Mouse (Mus musculus): Measurements from ENCODE around the gene Meis2. TPM values are rescaled to one million over a fixed set of nuclear protein-coding genes. Genes with fewer than 3 reads are reported as not detected.

The Meis2 gene
- polyA plus RNA-seq, 1 experiment from 2014 or later: 72.6 TPM

GRCm38 (mm10) chr2:116055686-116056620, 9.7 kb downstream of the Meis2 start:
- WGBS: 27% methylated on average over 13 of the region's 13 CpGs
- H3K27ac ChIP-seq (ENCODE audit: low read length): peak overlapping the region; percentile 69
- peak overlapping the region; percentile 78 for H3K4me2 ChIP-seq (replicated peaks; ENCODE audit: low read depth, low read length)
- H3K9ac ChIP-seq (replicated peaks; ENCODE audit: low read length): peak overlapping the region; percentile 67
- no peak; the same call in 1 of the 2 replicates for ATAC-seq (ENCODE audit: low FRiP score, low TSS enrichment)
- H3K27me3 ChIP-seq (ENCODE audit: insufficient read depth, low read length): no peaks in the 10 kb centered on the region
- H3K36me3 ChIP-seq (ENCODE audit: insufficient read depth, low read length): peaks cover 3% of the 10 kb centered on the region
- H3K9me3 ChIP-seq (ENCODE audit: low read length): no peaks in the 10 kb centered on the region
- H3K4me3 ChIP-seq (ENCODE audit: low read length): peak overlapping the region; percentile 83
- H3K4me1 ChIP-seq (ENCODE audit: insufficient read depth, low read length): peaks cover 64% of the 10 kb centered on the region

DNA sequence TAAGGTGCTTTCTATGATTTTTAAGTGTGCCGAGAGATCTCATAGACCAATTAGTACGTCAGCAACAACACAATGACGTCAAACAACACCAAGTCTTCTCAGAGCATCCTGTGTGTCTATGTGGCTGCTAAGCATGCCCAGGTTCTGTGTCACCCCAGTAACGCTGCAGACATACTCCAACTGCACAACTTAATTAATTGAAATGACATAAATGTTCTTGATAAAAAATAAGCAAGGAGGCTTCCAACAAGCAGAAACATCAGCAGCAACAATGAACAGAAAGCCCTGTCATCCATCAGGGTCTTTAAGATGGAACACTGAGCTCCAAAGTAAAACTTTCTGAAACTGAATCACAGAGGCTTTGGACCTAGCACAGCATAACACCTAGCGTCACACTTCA, 11.7 kb downstream of the Meis2 start:
- Histone ChIP-seq H3K4me3 (ENCODE audit: low read length) (peak overlapping the region; percentile 25), H3K27me3 (ENCODE audit: insufficient read depth, low read length) (no peaks in the 10 kb centered on the region), H3K4me2 (replicated peaks; ENCODE audit: low read depth, low read length) (peak overlapping the region; percentile 40), H3K4me1 (ENCODE audit: insufficient read depth, low read length) (peaks cover 59% of the 10 kb centered on the region), H3K36me3 (ENCODE audit: insufficient read depth, low read length) (peaks cover 6% of the 10 kb centered on the region), H3K27ac (ENCODE audit: low read length) (peak overlapping the region; percentile 54), H3K9ac (replicated peaks; ENCODE audit: low read length) (0 out of 2 replicates have a peak overlapping the region, but pooled peaks have one; percentile 12), H3K9me3 (ENCODE audit: low read length) (no peaks in the 10 kb centered on the region)
- ATAC-seq (ENCODE audit: low FRiP score, low TSS enrichment): no peak
- 49% methylated on average over 5 of the region's 5 CpGs for WGBS

DNA sequence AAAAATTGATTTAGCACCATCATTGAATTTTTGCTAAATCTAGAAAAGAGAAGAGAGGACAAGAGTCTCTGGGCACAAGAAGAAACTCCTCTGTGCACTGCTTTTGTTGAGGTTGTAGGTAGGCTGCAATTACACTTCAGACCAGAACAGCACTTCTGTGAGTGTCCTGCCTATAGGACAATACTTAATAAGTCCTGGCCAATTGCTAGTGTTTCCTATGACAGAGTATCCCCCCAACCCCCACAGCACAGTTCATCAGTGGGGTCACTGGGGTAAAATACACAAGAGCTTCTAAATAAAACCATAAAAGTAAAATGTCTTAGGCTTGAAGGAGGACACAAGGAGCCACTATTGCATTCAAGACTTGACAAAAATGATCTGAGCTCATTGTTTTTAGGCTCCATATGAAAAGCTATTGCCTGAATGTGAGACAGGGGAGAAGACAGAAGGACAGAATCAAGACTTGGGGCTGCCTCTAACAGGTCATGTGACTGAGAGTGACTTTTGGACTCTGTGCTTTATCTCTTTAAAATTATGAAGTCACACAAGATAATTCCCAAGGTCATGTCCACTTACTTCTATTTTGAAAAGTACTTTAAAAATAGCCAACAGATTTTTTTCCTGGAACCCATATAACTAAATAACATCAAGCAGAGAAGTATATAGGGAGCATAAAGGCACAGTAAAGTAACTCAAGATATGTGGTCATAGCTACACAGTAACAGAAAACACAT, 12.8 kb downstream of the Meis2 start:
- Histone ChIP-seq H3K9me3 (ENCODE audit: low read length) (no peaks in the 10 kb centered on the region), H3K27ac (ENCODE audit: low read length) (peak overlapping the region; percentile 51; the same call in 1 of the 2 replicates), H3K9ac (replicated peaks; ENCODE audit: low read length) (no peak overlapping the region; the same call in 1 of the 2 replicates), H3K27me3 (ENCODE audit: insufficient read depth, low read length) (no peaks in the 10 kb centered on the region), H3K4me1 (ENCODE audit: insufficient read depth, low read length) (peaks cover 53% of the 10 kb centered on the region), H3K4me3 (ENCODE audit: low read length) (no peak overlapping the region), H3K4me2 (replicated peaks; ENCODE audit: low read depth, low read length) (peak overlapping the region; percentile 15; the same call in 1 of the 2 replicates), H3K36me3 (ENCODE audit: insufficient read depth, low read length) (peaks cover 7% of the 10 kb centered on the region; the same call in 1 of the 2 replicates)
- no peak for ATAC-seq (ENCODE audit: low FRiP score, low TSS enrichment)

- H3K27me3 ChIP-seq (ENCODE audit: insufficient read depth, low read length): no peaks in the 10 kb centered on the region
- H3K4me2 ChIP-seq (replicated peaks; ENCODE audit: low read depth, low read length): peak overlapping the region; percentile 15; the same call in 1 of the 2 replicates
- H3K4me1 ChIP-seq (ENCODE audit: insufficient read depth, low read length): peaks cover 54% of the 10 kb centered on the region
- H3K36me3 ChIP-seq (ENCODE audit: insufficient read depth, low read length): peaks cover 11% of the 10 kb centered on the region; the same call in 1 of the 2 replicates
- H3K27ac ChIP-seq (ENCODE audit: low read length): peak overlapping the region; percentile 51
- ATAC-seq (ENCODE audit: low FRiP score, low TSS enrichment): no peak
- no peak overlapping the region for H3K4me3 ChIP-seq (ENCODE audit: low read length)
- H3K9ac ChIP-seq (replicated peaks; ENCODE audit: low read length): no peak overlapping the region; the same call in 1 of the 2 replicates
- no peaks in the 10 kb centered on the region for H3K9me3 ChIP-seq (ENCODE audit: low read length)
- WGBS: 60% methylated on average over 9 of the region's 9 CpGs
Measured at GRCm38 (mm10) chr2:116051906-116052614, 13.6 kb downstream of the Meis2 start.

DNA sequence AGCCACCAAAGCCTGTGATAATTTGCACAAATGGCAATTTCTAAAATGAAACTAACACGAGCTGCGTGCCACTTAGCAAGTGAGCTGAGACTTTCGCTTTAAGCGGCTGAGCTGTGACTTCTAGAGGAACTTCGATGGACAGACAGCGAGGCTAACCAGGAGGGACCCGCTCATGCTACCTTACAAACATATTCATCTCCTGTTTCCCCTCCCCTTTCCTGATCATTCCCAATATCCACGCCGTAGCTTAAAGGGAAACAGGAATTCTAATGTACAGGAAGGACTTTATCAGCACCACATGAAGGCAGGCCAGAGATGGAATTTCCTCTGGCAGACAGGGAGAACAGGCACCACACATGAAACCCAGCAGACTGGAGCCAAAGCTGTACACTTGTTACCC, 15.9 kb downstream of the Meis2 start:
- Histone ChIP-seq H3K27ac (ENCODE audit: low read length) (peak overlapping the region; percentile 26; the same call in 1 of the 2 replicates), H3K4me2 (replicated peaks; ENCODE audit: low read depth, low read length) (peak overlapping the region; percentile 28), H3K36me3 (ENCODE audit: insufficient read depth, low read length) (peaks cover 7% of the 10 kb centered on the region; the same call in 1 of the 2 replicates), H3K27me3 (ENCODE audit: insufficient read depth, low read length) (no peaks in the 10 kb centered on the region), H3K9me3 (ENCODE audit: low read length) (no peaks in the 10 kb centered on the region), H3K9ac (replicated peaks; ENCODE audit: low read length) (no peak overlapping the region), H3K4me3 (ENCODE audit: low read length) (peak overlapping the region; percentile 4; the same call in 1 of the 2 replicates), H3K4me1 (ENCODE audit: insufficient read depth, low read length) (peaks cover 52% of the 10 kb centered on the region)
- ATAC-seq (ENCODE audit: low FRiP score, low TSS enrichment): no peak
- WGBS: 66% methylated on average over 9 of the region's 9 CpGs

GRCm38 (mm10) chr2:116047365-116047764, 18.3 kb downstream of the Meis2 start:
- no peaks in the 10 kb centered on the region for H3K9me3 ChIP-seq (ENCODE audit: low read length)
- ATAC-seq (ENCODE audit: low FRiP score, low TSS enrichment): peak; percentile 36; the same call in 1 of the 2 replicates
- H3K4me2 ChIP-seq (replicated peaks; ENCODE audit: low read depth, low read length): no peak overlapping the region
- H3K4me1 ChIP-seq (ENCODE audit: insufficient read depth, low read length): peaks cover 40% of the 10 kb centered on the region
- H3K27ac ChIP-seq (ENCODE audit: low read length): peak overlapping the region; percentile 80
- H3K9ac ChIP-seq (replicated peaks; ENCODE audit: low read length): no peak overlapping the region
- WGBS: 27% methylated on average over 8 of the region's 8 CpGs
- H3K27me3 ChIP-seq (ENCODE audit: insufficient read depth, low read length): no peaks in the 10 kb centered on the region
- no peak overlapping the region for H3K4me3 ChIP-seq (ENCODE audit: low read length)
- peaks cover 16% of the 10 kb centered on the region; the same call in 1 of the 2 replicates for H3K36me3 ChIP-seq (ENCODE audit: insufficient read depth, low read length)

- WGBS: 45% methylated on average over 7 of the region's 7 CpGs
- no peak for ATAC-seq (ENCODE audit: low FRiP score, low TSS enrichment)
- Histone ChIP-seq H3K9me3 (ENCODE audit: low read length) (no peaks in the 10 kb centered on the region), H3K4me2 (replicated peaks; ENCODE audit: low read depth, low read length) (no peak overlapping the region), H3K9ac (replicated peaks; ENCODE audit: low read length) (0 out of 2 replicates have a peak overlapping the region, but pooled peaks have one; percentile 10), H3K36me3 (ENCODE audit: insufficient read depth, low read length) (peaks cover 22% of the 10 kb centered on the region), H3K4me1 (ENCODE audit: insufficient read depth, low read length) (peaks cover 25% of the 10 kb centered on the region), H3K27me3 (ENCODE audit: insufficient read depth, low read length) (no peaks in the 10 kb centered on the region), H3K4me3 (ENCODE audit: low read length) (no peak overlapping the region), H3K27ac (ENCODE audit: low read length) (peak overlapping the region; percentile 60; the same call in 1 of the 2 replicates)
Measured at GRCm38 (mm10) chr2:116045048-116045447, 20.6 kb downstream of the Meis2 start.

- Histone ChIP-seq H3K9me3 (ENCODE audit: low read length) (no peaks in the 10 kb centered on the region), H3K4me1 (ENCODE audit: insufficient read depth, low read length) (peaks cover 20% of the 10 kb centered on the region), H3K4me2 (replicated peaks; ENCODE audit: low read depth, low read length) (no peak overlapping the region), H3K9ac (replicated peaks; ENCODE audit: low read length) (no peak overlapping the region), H3K27me3 (ENCODE audit: insufficient read depth, low read length) (no peaks in the 10 kb centered on the region), H3K27ac (ENCODE audit: low read length) (no peak overlapping the region), H3K36me3 (ENCODE audit: insufficient read depth, low read length) (peaks cover 26% of the 10 kb centered on the region), H3K4me3 (ENCODE audit: low read length) (no peak overlapping the region)
- ATAC-seq (ENCODE audit: low FRiP score, low TSS enrichment): no peak
- 75% methylated on average over 12 of the region's 12 CpGs for WGBS
Measured at GRCm38 (mm10) chr2:116042934-116043698, 22.5 kb downstream of the Meis2 start.
